Mouse (Mus musculus) MEL (cell line): ENCODE measurements around the gene Cux1. TPM values are rescaled to one million over a fixed set of nuclear protein-coding genes. Genes with fewer than 3 reads are reported as not detected.

Experiments used
- DNase-seq: peaks from one replicate; pipeline ENCODE4 v3.0.0; 2011; ENCODE audit warnings: low read depth, low spot score
- H3K27ac ChIP-seq: 2 replicates; pipeline ENCODE4 v1.5.1; 2012; ENCODE audit warnings: low read depth, mild to moderate bottlenecking, control low read depth, low read length, moderate library complexity; ENCODE audit not compliant: control insufficient read depth
- H3K27me3 ChIP-seq, 2 experiments: fragments of 150-350 bp in 1 of 2; sonication (generic) in 1 of 2; 2 replicates each; pipeline ENCODE4 v1.6.1; 2012; ENCODE audit warnings: low read length in 2 of 2, mild to moderate bottlenecking in 2 of 2, improper control_type of control experiment in 1 of 2, moderate library complexity in 1 of 2; ENCODE audit not compliant: insufficient read depth in 2 of 2, control insufficient read depth in 1 of 2
- H3K36me3 ChIP-seq, 2 experiments: 2 replicates each; pipeline ENCODE4 v1.6.1; 2012 to 2014; ENCODE audit warnings: low read length in 2 of 2, improper control_type of control experiment in 1 of 2, inconsistent platforms in 1 of 2, mild to moderate bottlenecking in 1 of 2; ENCODE audit not compliant: insufficient read depth in 2 of 2, control insufficient read depth in 1 of 2
- H3K4me1 ChIP-seq, 2 experiments: fragments of 150-350 bp in 1 of 2; sonication (generic) in 1 of 2; 2 replicates each; pipeline ENCODE4 v1.6.1; 2012; ENCODE audit warnings: low read length in 2 of 2, improper control_type of control experiment in 1 of 2, mild to moderate bottlenecking in 1 of 2; ENCODE audit not compliant: insufficient read depth in 2 of 2, control insufficient read depth in 1 of 2
- H3K4me3 ChIP-seq, 2 experiments: fragments of 150-350 bp in 1 of 2; sonication (generic) in 1 of 2; 2 replicates each; pipeline ENCODE4 v1.5.1; 2012; ENCODE audit warnings: low read depth in 2 of 2, low read length in 2 of 2, mild to moderate bottlenecking in 2 of 2, moderate library complexity in 2 of 2, control low read depth in 1 of 2, improper control_type of control experiment in 1 of 2; ENCODE audit not compliant: control insufficient read depth in 1 of 2, insufficient read depth in 1 of 2
- H3K79me2 ChIP-seq: 2 replicates; pipeline ENCODE4 v1.6.1; 2012; ENCODE audit warnings: mild to moderate bottlenecking, low read length, moderate library complexity; ENCODE audit not compliant: control insufficient read depth, poor library complexity, insufficient read depth
- H3K9ac ChIP-seq: 2 replicates; pipeline ENCODE4 v1.6.1; 2012; ENCODE audit warnings: low read depth, mild to moderate bottlenecking, control low read depth, low read length, moderate library complexity; ENCODE audit not compliant: control insufficient read depth, poor library complexity, severe bottlenecking
- H3K9me3 ChIP-seq: fragments of 150-350 bp; sonication (generic); replicated peaks from 2 replicates; pipeline ENCODE4 v1.6.1; 2012; ENCODE audit warnings: mild to moderate bottlenecking, low read length, improper control_type of control experiment, moderate library complexity; ENCODE audit not compliant: insufficient read depth
- BHLHE40 ChIP-seq: IDR thresholded peaks from 2 replicates; pipeline ENCODE4 v1.6.1; 2012; ENCODE audit warnings: low read depth, mild to moderate bottlenecking, inconsistent platforms, low read length, improper control_type of control experiment, borderline replicate concordance
- CHD1 ChIP-seq: IDR thresholded peaks from 2 replicates; pipeline ENCODE4 v1.6.1; 2012; ENCODE audit warnings: low read depth, mild to moderate bottlenecking, inconsistent platforms, low read length, improper control_type of control experiment
- CTCF ChIP-seq, 3 experiments: IDR thresholded peaks in 2 of 3; conservative IDR thresholded peaks in 1 of 3; 2 replicates each; pipeline ENCODE4 v1.5.1; 2011 to 2012; ENCODE audit warnings: low read length in 3 of 3, low read depth in 2 of 3, mild to moderate bottlenecking in 2 of 3, improper control_type of control experiment in 1 of 3, inconsistent platforms in 1 of 3, mixed read lengths in 1 of 3, moderate library complexity in 1 of 3; ENCODE audit not compliant: control insufficient read depth in 1 of 3, insufficient read depth in 1 of 3, poor library complexity in 1 of 3, severe bottlenecking in 1 of 3
- EP300 ChIP-seq, 2 experiments: IDR thresholded peaks; 2 replicates each; pipeline ENCODE4 v1.6.1; 2011; ENCODE audit warnings: improper control_type of control experiment in 2 of 2, low read length in 2 of 2, low read depth in 1 of 2, mild to moderate bottlenecking in 1 of 2
- GATA1 ChIP-seq: IDR thresholded peaks from 2 replicates; pipeline ENCODE4 v1.6.1; 2011; ENCODE audit warnings: low read depth, low read length, improper control_type of control experiment
- HCFC1 ChIP-seq: IDR thresholded peaks from 2 replicates; pipeline ENCODE4 v1.6.1; 2012; ENCODE audit warnings: low read depth, mild to moderate bottlenecking, inconsistent platforms, low read length, improper control_type of control experiment, moderate library complexity
- MAFK ChIP-seq: IDR thresholded peaks from 2 replicates; pipeline ENCODE4 v1.6.1; 2011; ENCODE audit warnings: low read depth, mild to moderate bottlenecking, low read length, improper control_type of control experiment, borderline replicate concordance
- MAX ChIP-seq: IDR thresholded peaks from 2 replicates; pipeline ENCODE4 v1.6.1; 2011; ENCODE audit warnings: low read length, improper control_type of control experiment
- MEF2A ChIP-seq: IDR thresholded peaks from 2 replicates; pipeline ENCODE4 v1.6.1; 2014; ENCODE audit warnings: low read depth, mild to moderate bottlenecking, inconsistent platforms, low read length, improper control_type of control experiment; ENCODE audit not compliant: poor library complexity, insufficient replicate concordance, severe bottlenecking; ENCODE audit errors: extremely low read depth
- MYB ChIP-seq: IDR thresholded peaks from 2 replicates; pipeline ENCODE4 v1.6.1; 2011; ENCODE audit warnings: mild to moderate bottlenecking, low read depth, low read length, improper control_type of control experiment
- MYC ChIP-seq: IDR thresholded peaks from 2 replicates; pipeline ENCODE4 v1.6.1; 2011; ENCODE audit warnings: low read depth, mild to moderate bottlenecking, low read length, improper control_type of control experiment, moderate library complexity
- NRF1 ChIP-seq: IDR thresholded peaks from 2 replicates; pipeline ENCODE4 v1.6.1; 2014; ENCODE audit warnings: low read depth, mild to moderate bottlenecking, inconsistent platforms, low read length, improper control_type of control experiment, moderate library complexity; ENCODE audit not compliant: poor library complexity, insufficient read depth, severe bottlenecking
- POLR2AphosphoS2 ChIP-seq: IDR thresholded peaks from 2 replicates; pipeline ENCODE4 v1.6.1; 2011; ENCODE audit warnings: low read length, improper control_type of control experiment
- RAD21 ChIP-seq: IDR thresholded peaks from 2 replicates; pipeline ENCODE4 v1.6.1; 2011; ENCODE audit warnings: mild to moderate bottlenecking, low read depth, low read length, improper control_type of control experiment
- SIN3A ChIP-seq: IDR thresholded peaks from 2 replicates; pipeline ENCODE4 v1.6.1; 2012; ENCODE audit warnings: low read length, improper control_type of control experiment, inconsistent platforms
- TBP ChIP-seq: IDR thresholded peaks from 2 replicates; pipeline ENCODE4 v1.8.0; 2011; ENCODE audit warnings: low read depth, low read length, improper control_type of control experiment
- TCF12 ChIP-seq: IDR thresholded peaks from 2 replicates; pipeline ENCODE4 v1.6.1; 2014; ENCODE audit warnings: low read depth, mild to moderate bottlenecking, inconsistent platforms, low read length, improper control_type of control experiment, moderate library complexity
- USF2 ChIP-seq, 2 experiments: IDR thresholded peaks; 2 replicates each; pipeline ENCODE4 v1.6.1; 2011 to 2012; ENCODE audit warnings: improper control_type of control experiment in 2 of 2, low read length in 2 of 2, borderline replicate concordance in 1 of 2, inconsistent platforms in 1 of 2, low read depth in 1 of 2, mild to moderate bottlenecking in 1 of 2; ENCODE audit not compliant: insufficient read depth in 1 of 2
- ZC3H11A ChIP-seq: IDR thresholded peaks from 2 replicates; pipeline ENCODE4 v1.6.1; 2012; ENCODE audit warnings: low read depth, mild to moderate bottlenecking, inconsistent platforms, low read length, improper control_type of control experiment
- ZKSCAN1 ChIP-seq: IDR thresholded peaks from 2 replicates; pipeline ENCODE4 v1.6.1; 2012; ENCODE audit warnings: low read depth, mild to moderate bottlenecking, inconsistent platforms, low read length, improper control_type of control experiment, moderate library complexity
- ZNF384 ChIP-seq: IDR thresholded peaks from 2 replicates; pipeline ENCODE4 v1.6.1; 2012; ENCODE audit warnings: low read depth, mild to moderate bottlenecking, inconsistent platforms, low read length, improper control_type of control experiment
- polyA plus RNA-seq, 2 experiments: library from polyadenylated mRNA; stranded (reverse) in 1 of 2; unstranded in 1 of 2; fragments of >175 nt in 1 of 2; fragments of >200 nt in 1 of 2; gene quantifications; 2 replicates each; pipeline versions ENCODE4 v1.2.1 to v1.2.4; 2012; ENCODE audit warnings: low replicate concordance in 2 of 2, low read depth in 1 of 2; ENCODE audit not compliant: insufficient read length in 2 of 2, insufficient read depth in 1 of 2, missing spikeins in 1 of 2
- total RNA-seq: library from RNA; depleted of rRNA; stranded (reverse); fragments of 300-350 nt; gene quantifications from 2 replicates; pipeline ENCODE4 v1.2.3, GENCODE M21; 2012

Cux1 gene
- total and polyA plus RNA-seq, 3 experiments: 71.1 to 104 TPM; not detected in 1

DNA sequence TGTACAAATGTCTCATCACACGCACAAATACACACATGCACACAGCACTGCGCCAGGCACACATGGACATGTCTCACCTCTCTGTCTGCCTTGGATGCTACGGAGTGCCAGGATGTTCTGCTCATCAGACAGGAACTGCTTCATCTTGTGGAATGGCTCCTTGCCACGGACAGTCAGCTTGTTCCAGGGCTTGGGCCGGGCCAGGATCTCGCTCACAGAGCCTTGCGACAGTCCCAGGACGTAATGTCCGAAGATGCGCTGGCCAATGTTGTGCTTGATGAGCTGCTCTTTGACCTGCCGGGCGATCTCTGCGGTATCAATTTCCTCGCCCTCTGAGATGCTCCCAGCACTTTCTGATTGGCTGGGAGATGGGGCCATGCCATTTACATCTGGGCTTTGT is 254.7 kb downstream of the Cux1 start:
- Histone ChIP-seq H3K36me3 (peaks cover 0 to 54% of the 10 kb centered on the region in 2 experiments; a peak in 2 of 4 replicates), H3K4me1 (no peaks in the 10 kb centered on the region), H3K27ac (no peak overlapping the region), H3K27me3 (no peaks in the 10 kb centered on the region), H3K9me3 (no peaks in the 10 kb centered on the region), H3K9ac (no peak overlapping the region), H3K4me3 (no peak overlapping the region), H3K79me2 (no peaks in the 10 kb centered on the region)
- DNase-seq: no peak
- TF ChIP-seq SIN3A: no peak
- TF ChIP-seq CTCF (IDR thresholded peaks at IDR 0.05 in 2 of 3, conservative IDR thresholded peaks at IDR 0.05 in 1 of 3; ENCODE audit: control insufficient read depth in 1 of 3, insufficient read depth in 1 of 3, low read depth in 2 of 3, low read length in 3 of 3, poor library complexity in 1 of 3, severe bottlenecking in 1 of 3): no peak
- no peak for TF ChIP-seq NRF1
- no peak for TF ChIP-seq CHD1
- TF ChIP-seq MEF2A: no peak
- no peak for TF ChIP-seq TCF12
- TF ChIP-seq ZNF384: no peak
- TF ChIP-seq TBP: no peak
- no peak for TF ChIP-seq MYB
- no peak for TF ChIP-seq POLR2AphosphoS2
- no peak for TF ChIP-seq ZC3H11A
- TF ChIP-seq EP300 (IDR thresholded peaks at IDR 0.05; ENCODE audit: low read depth in 1 of 2, low read length in 2 of 2): no peak
- no peak for TF ChIP-seq BHLHE40
- no peak for TF ChIP-seq USF2 (IDR thresholded peaks at IDR 0.05; ENCODE audit: borderline replicate concordance in 1 of 2, insufficient read depth in 1 of 2, low read depth in 1 of 2, low read length in 2 of 2)
- TF ChIP-seq ZKSCAN1: no peak
- no peak for TF ChIP-seq MAX
- no peak for TF ChIP-seq MYC
- no peak for TF ChIP-seq MAFK

DNA sequence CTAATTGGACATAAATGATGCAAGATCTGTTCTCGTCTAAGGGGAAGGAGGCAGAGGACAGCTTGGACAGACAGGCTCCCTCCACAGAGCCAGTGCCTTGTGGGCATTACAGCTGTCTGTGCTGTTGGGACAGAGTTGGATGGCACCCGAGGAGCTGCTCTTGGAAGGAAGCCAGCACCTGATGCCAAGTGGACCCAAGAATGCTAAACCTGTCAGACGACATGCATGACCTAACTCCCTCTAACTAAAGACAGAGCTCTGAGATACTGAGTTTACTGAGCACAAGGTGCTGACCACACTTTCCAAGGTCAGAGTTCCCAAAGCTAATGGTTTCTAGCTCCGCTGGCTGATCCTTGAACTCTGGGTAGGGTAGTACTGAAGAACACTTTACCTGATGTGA is 255.1 kb downstream of the Cux1 start:
- Histone ChIP-seq H3K79me2 (no peaks in the 10 kb centered on the region), H3K36me3 (peaks cover 0 to 55% of the 10 kb centered on the region in 2 experiments; a peak in 2 of 4 replicates), H3K9me3 (no peaks in the 10 kb centered on the region), H3K4me3 (no peak overlapping the region), H3K27ac (no peak overlapping the region), H3K9ac (no peak overlapping the region), H3K4me1 (no peaks in the 10 kb centered on the region), H3K27me3 (no peaks in the 10 kb centered on the region)
- TF ChIP-seq HCFC1 (no peak), RAD21 (no peak), GATA1 (no peak), NRF1 (no peak), ZNF384 (no peak)
- DNase-seq: no peak
